8 mouse cellular contexts compared by ENCODE assay signal in the genomic region with DNA sequence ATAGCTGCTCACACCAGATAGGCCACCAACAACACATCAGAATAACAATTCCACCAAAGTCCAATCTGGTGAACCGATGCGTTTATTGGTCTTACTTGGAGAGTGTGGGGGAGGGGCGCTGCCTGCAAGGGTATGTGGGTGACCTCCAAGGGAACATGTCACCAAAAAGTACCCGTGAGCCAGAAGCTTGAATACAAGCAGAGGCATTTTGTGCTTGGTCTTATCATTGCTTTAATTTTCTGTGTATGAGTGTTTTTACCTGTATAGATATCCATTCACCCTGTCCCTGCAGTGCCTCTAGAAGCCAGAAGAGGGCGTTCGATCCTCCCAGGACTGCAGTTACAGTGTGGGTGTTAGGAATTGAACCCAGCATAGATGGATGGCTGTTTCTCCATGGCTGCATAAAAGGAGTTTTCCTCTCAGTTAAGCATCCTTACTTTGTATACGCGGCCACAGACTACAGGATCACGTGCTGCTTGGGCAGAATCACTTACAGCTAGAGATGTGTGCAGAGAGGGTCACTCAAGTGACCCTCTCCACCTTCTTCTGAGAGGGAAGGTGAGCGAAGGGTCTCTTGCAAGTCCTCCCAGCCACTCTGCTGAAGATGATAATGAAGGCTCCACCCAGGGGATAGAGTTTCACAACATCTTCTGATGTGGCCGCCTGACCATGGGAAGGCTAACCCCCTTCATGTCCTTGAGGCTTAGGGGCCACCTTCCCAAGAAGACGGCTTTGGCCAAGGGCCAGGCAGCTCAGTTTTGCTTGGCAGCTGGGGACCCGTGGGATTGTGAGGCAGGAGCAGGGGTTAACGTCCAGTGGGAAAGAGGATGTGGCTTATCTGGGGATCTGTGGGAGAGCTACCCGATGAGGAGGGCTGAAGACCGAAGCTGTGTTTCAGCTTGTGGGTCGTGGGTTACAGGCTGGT. TPM values are rescaled to one million over a fixed set of nuclear protein-coding genes. Genes with fewer than 3 reads are reported as not detected.
DNase-seq lines count a peak whose midpoint lies in the region; ATAC-seq and TF ChIP-seq lines count a peak whose summit lies in the region.

No protein-coding gene starts in this region.

- peak overlapping the region; percentile 80 for H3K27ac ChIP-seq in kidney, embryonic 14.5 days (ENCODE audit: low read depth, low read length)
- H3K27ac ChIP-seq in midbrain, embryonic 10.5 days (replicated peaks), result peak overlapping the region; percentile 70

- TF ChIP-seq CTCF in brain, embryonic 14.5 days (IDR thresholded peaks at IDR 0.05; ENCODE audit: borderline replicate concordance, extremely low read depth, insufficient read depth, insufficient read length), result peak; percentile 59; the same call in 1 of the 2 replicates

- H3K4me1 ChIP-seq in kidney, embryonic 14.5 days (ENCODE audit: control insufficient read depth, insufficient read depth, low read length), result peaks cover 71% of the 10 kb centered on the region
- H3K4me1 ChIP-seq in midbrain, embryonic 10.5 days, result peaks cover 94% of the 10 kb centered on the region

- ATAC-seq in kidney, embryonic 14.5 days (ENCODE audit: low FRiP score, low TSS enrichment), result peak; percentile 25

- no peaks in the 10 kb centered on the region for H3K9me3 ChIP-seq in kidney, embryonic 14.5 days (ENCODE audit: control insufficient read depth, low read length)
- no peaks in the 10 kb centered on the region for H3K9me3 ChIP-seq in midbrain, embryonic 10.5 days (replicated peaks)

- H3K27me3 ChIP-seq in kidney, embryonic 14.5 days (ENCODE audit: control insufficient read depth, insufficient read depth, low read length), result no peaks in the 10 kb centered on the region
- H3K27me3 ChIP-seq in midbrain, embryonic 10.5 days (ENCODE audit: low read depth, poor library complexity, severe bottlenecking), result no peaks in the 10 kb centered on the region

- peak overlapping the region; percentile 1; the same call in 1 of the 2 replicates for H3K4me2 ChIP-seq in kidney, embryonic 14.5 days (replicated peaks; ENCODE audit: low read depth, low read length)

- H3K36me3 ChIP-seq in kidney, embryonic 14.5 days (ENCODE audit: control insufficient read depth, insufficient read depth, low read length), result no peaks in the 10 kb centered on the region
- no peaks in the 10 kb centered on the region for H3K36me3 ChIP-seq in midbrain, embryonic 10.5 days

- no peak for TF ChIP-seq POLR2A in brain, embryonic 14.5 days (IDR thresholded peaks at IDR 0.05; ENCODE audit: borderline replicate concordance, extremely low read depth, insufficient read depth, insufficient read length, poor library complexity, severe bottlenecking)

- no peak overlapping the region for H3K4me3 ChIP-seq in kidney, embryonic 14.5 days (ENCODE audit: low read length)
- peak overlapping the region; percentile 8; the same call in 1 of the 2 replicates for H3K4me3 ChIP-seq in midbrain, embryonic 10.5 days

- peak; percentile 62 for DNase-seq in right cerebral cortex, postnatal 14 days
- DNase-seq in right cerebral cortex, postnatal 36 days (ENCODE audit: low spot score in 2 of 2), result no peak
- peak; percentile 90 for DNase-seq in brain, embryonic 14.5 days (ENCODE audit: low read depth)
- peak; percentile 60 to 65 for DNase-seq in heart, adult 9 months (ENCODE audit: low spot score in 2 of 2)
- peak; percentile 42 for DNase-seq in midbrain, embryonic 10.5 days (ENCODE audit: low spot score)
- DNase-seq in testis, postnatal 10 days (ENCODE audit: low spot score), result peak; percentile 79
- DNase-seq in MN1 (ENCODE audit: low spot score), result no peak

- H3K9ac ChIP-seq in kidney, embryonic 14.5 days (ENCODE audit: low read depth, low read length), result 0 out of 2 replicates have a peak overlapping the region, but pooled peaks have one; percentile 1

- WGBS in kidney, embryonic 14.5 days, result 14% methylated on average over 17 of the region's 17 CpGs
- 38% methylated on average over 17 of the region's 17 CpGs for WGBS in midbrain, embryonic 10.5 days

RNA-seq across cellular contexts. Expression of a gene that starts 28.1 kb away (rescaled TPM):
- polyA plus RNA-seq in brain, embryonic 14.5 days (2012; rRNA removed), result 64.7 and 74.6 TPM in 2 replicates
- 6.5 and 9.7 TPM in 2 replicates for polyA plus RNA-seq in kidney, embryonic 14.5 days (2014; fragmentation: Nextera tagmentation; extraction: Ambion mirVana)
- 14.3 and 16.7 TPM in 2 replicates for polyA plus RNA-seq in midbrain, embryonic 10.5 days (2016; fragmentation: Nextera tagmentation; extraction: Ambion mirVana)

RNA-seq across cellular contexts. Expression of a gene that starts 52.0 kb away (rescaled TPM):
- 17.6 and 21.3 TPM in 2 replicates for polyA plus RNA-seq in brain, embryonic 14.5 days (2012; rRNA removed)
- polyA plus RNA-seq in kidney, embryonic 14.5 days (2014; fragmentation: Nextera tagmentation; extraction: Ambion mirVana), result 6.8 and 8.8 TPM in 2 replicates
- 3.4 and 3.6 TPM in 2 replicates for polyA plus RNA-seq in midbrain, embryonic 10.5 days (2016; fragmentation: Nextera tagmentation; extraction: Ambion mirVana)

Comparison
In these comparisons a context has a peak if more than half of its experiments do, and no peak if none do; other contexts are left out.
1. DNase-seq: peak in right cerebral cortex, postnatal 14 days (single experiment), brain, embryonic 14.5 days (single experiment), heart, adult 9 months (2 of 2), midbrain, embryonic 10.5 days (single experiment) and testis, postnatal 10 days (single experiment); none in right cerebral cortex, postnatal 36 days (0 of 2) and MN1 (single experiment).